Mouse (Mus musculus) adrenal gland, postnatal 0 days (tissue): ENCODE measurements around the gene Zc3h6. TPM values are rescaled to one million over a fixed set of nuclear protein-coding genes. Genes with fewer than 3 reads are reported as not detected.

Source experiments
- microRNA-seq: library from miRNA; unstranded; fragments of <30 nt; microRNA quantifications from one replicate; pipeline ENCODE4, GENCODE M21; 2016; ENCODE audit warnings: borderline replicate concordance; ENCODE audit not compliant: insufficient number of aligned reads
- polyA plus RNA-seq: library from polyadenylated mRNA; unstranded; fragments of >200 nt; fragmentation: Nextera tagmentation; extraction: Ambion mirVana; gene quantifications from 2 replicates; pipeline ENCODE4 v1.2.1, GENCODE M21; 2015

Gene Zc3h6
- polyA plus RNA-seq = 4.9 and 5.2 TPM in 2 replicates

GRCm38 (mm10) chr2:128966641-128967580, at the start of gene Zc3h6:
Gene Zc3h6 (plus strand): TSS chr2:128967402.

DNA sequence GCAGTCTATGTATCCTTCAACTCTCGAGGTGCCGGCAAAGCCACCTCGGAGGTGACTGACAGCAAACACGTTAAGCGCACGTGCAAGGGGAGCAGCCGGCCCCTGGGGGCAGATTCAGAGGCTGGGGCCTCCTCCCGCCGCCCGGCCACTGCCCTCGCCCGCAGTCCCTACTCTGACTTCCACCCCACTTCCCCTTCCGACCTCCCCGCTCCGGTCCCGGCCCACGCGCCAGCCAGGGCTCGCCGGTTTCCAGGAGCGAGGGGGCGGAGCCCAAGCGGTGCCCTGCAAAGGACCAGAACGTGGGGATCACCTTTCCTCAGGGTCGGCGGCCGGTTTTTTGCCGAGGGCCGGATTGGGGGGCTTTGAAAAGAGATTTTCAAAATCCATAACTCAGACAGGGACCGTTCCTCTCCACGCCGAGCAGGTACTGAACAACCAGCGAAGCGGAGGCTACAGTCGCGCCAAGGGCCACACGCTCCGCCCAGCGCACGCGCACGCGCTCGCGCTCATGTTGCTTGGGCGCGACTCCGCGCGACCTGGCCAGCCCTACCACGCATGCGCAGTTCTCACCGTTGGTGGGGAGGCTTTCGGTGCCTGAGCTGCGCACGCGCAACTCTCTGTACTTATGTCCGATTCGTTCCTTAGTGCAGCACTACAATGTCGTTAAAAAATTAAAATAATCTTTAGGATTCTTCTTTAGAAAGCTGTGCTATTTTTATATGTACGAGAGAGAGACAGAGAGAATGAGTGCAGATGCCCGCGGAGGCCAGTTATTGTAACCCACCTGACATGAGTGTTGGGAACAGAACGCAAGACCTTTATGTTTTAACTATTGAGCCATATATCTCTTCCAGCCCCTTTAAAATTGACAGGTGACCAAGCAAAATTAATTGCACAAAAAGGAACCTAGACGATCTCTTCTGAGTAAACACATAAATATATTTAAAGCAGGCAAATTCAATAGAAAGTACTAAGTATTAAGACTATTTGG, 23.4 kb upstream of the Zc3h6 start, which contains the start of gene Zc3h8:
TSS of gene Zc3h8 (minus strand) at position 540 of the 991 bp plus-strand sequence.

GRCm38 (mm10) chr2:128967661-128968441, 649 bp downstream of the Zc3h6 start, which contains the start of gene Gm10762:
Gene Gm10762 (minus strand): TSS chr2:128967725.

DNA sequence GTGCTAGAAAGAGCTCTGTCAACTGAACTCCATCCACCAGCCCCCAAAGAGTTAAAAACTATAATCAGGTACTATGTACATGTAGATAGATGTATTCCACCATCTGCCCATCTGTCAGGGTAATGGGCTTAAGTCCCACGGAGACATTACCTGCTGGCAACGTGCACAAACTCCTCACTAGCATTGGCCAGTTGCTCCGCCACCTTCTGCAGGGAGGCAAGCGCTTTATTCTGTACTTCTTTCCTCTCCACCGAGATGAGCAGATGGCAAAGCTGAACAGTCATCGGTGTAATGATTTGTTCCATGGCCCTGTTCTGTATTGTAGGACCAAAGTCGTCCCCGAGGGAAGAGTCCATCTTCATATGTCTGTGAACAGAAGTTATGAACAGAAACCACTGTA, 80.6 kb downstream of the Zc3h6 start, which contains the start of gene Vinac1:
TSS of gene Vinac1 (minus strand) at position 362 of the 400 bp plus-strand sequence.

DNA sequence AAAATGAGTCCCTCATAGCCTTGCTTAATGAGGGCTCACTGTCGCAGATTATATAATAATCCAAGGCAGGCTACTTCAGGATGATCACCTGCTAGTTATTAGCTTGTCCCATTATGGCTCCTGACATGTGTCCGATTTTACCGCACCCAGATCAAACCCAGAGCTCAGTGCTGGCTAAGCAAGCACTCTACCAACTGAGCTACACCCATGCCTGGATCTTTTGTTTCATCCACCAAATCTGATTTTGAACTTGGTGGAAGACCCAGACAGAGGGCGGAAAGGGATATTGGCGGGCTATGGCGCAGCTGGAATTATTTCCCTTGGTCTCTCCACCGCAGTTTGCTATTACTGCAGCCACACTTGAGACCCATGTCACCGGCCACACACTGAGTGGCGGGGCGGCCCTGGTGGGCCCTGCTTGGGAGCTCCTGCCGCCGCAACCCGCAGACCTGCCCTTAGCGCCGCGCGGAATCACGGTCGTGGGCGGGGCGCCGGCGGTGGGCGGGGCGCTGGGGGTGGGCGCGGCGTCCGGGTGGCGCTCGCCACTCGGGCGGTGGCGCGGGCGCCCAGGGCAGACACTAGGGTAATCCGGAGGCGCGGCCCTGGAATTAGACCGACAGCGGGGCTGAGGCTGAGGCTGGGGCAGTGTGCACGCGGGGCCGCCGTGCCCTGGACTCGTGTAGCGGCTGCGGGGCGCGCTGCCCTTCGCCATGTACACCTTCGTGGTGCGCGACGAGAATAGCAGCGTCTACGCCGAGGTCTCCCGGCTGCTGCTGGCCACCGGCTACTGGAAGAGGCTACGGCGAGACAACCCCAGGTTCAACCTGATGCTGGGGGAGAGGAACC, 98.5 kb downstream of the Zc3h6 start, which contains the start of gene Ttl:
TSS of gene Ttl (plus strand) at position 506 of the 846 bp plus-strand sequence.

Small RNA genes within 50 kb of the gene (microRNA-seq; reads per million reads assigned to microRNA genes)
- not detected for gene Gm22859

Other genes with a start within 250 kb of the Zc3h6 start
- gene Tmem87b, start 149.3 kb upstream of the Zc3h6 start, polyA plus RNA-seq = 28.7 and 45.4 TPM in 2 replicates
- 3.1 and 4.0 TPM in 2 replicates for gene Fbln7, start 104.4 kb upstream of the Zc3h6 start, polyA plus RNA-seq
- gene Zc3h8, start 23.3 kb upstream of the Zc3h6 start, polyA plus RNA-seq = 1.7 and 4.2 TPM in 2 replicates
- 17.2 and 20.4 TPM in 2 replicates for gene Gm10762, start 323 bp downstream of the Zc3h6 start, polyA plus RNA-seq
- 0.35 TPM in 1 of 2 replicates, not detected in the other for gene Vinac1, start 80.8 kb downstream of the Zc3h6 start, polyA plus RNA-seq
- 7.7 and 9.0 TPM in 2 replicates for gene Ttl, start 98.5 kb downstream of the Zc3h6 start, polyA plus RNA-seq
- gene Polr1b, start 133.6 kb downstream of the Zc3h6 start, polyA plus RNA-seq = 4.9 and 7.7 TPM in 2 replicates
- gene Chchd5, start 162.3 kb downstream of the Zc3h6 start, polyA plus RNA-seq = 23.9 and 36.6 TPM in 2 replicates
- 7.8 and 9.9 TPM in 2 replicates for gene Slc20a1, start 231.4 kb downstream of the Zc3h6 start, polyA plus RNA-seq